Mouse (Mus musculus): ENCODE data around the gene Plcd3.

DNA sequence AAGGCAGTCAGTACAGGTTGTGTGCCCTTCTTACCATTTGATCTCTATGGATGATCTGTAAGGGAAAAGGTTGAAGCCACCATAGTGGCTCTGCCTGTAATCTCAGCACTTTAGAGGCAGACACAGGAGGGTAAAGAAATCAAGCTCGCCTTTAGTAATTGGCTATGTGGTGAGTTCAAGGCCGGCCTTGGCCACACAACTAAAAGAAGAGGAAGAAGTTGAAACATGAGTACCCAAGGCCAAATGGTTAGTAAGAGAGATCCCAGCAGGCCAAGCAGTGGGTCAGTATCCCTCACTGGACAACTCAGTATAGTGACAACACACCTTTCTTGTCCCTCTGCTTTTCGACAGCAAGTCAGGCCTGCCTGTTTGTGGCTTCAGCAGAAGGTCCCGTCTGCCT is 48.3 kb upstream of the Plcd3 start:
- TF ChIP-seq FLI1 (IDR thresholded peaks at IDR 0.05; ENCODE audit: low read length), result no peak
- TF ChIP-seq GATA1 (IDR thresholded peaks at IDR 0.05; ENCODE audit: borderline replicate concordance, low read length), result no peak

Data from megakaryocyte, embryonic 14.5 days (primary cell).